Mouse (Mus musculus) CD8-positive naive resting alpha-beta T cell, adult 2 months (primary cell): ENCODE measurements at regions not wholly inside any gene's neighbourhood (a gene's known extent, or its start where the extent isn't known, plus 50 kb on each side); places are given as distances from the start of the nearest gene placed in this dataset.

ENCODE experiments used
- DNase-seq, 2 experiments: peaks; one replicate each; pipeline ENCODE4 v3.0.0; 2022; ENCODE audit warnings: low read depth in 2 of 2, low spot score in 2 of 2

GRCm38 (mm10) chr1:92286013-92286965 is 90.8 kb upstream of the Hdac4 start:
- no peak for DNase-seq

- no peak for DNase-seq
These were observed 88.7 kb upstream of the Hdac4 start for GRCm38 (mm10) chr1:92284155-92284554.

DNA sequence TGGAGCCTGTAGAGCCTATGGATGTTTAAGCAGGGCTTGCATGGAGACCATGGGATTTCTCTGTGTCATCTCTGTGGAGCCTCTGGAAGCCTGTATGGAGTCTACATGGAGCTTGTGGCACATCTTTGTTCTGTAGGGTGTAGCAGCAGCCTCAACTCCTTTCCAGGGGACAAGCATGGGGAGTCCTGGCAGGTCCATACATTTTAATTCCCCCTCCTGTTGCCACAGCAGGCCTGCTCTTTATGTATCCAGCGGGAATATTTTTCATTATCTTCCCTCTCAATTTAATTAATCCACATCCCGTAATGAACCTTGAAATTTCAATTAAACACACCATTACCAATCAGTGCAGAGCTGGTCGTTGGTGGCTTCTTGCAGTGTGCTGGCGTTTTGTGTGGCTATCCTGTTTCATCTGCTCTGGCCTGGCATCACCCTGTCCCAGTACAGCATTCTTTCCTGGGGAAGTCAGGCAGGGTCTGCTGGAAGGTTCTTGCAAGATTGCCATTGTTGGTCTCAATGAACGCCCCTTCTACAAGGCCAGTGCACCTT is 81.8 kb upstream of the Hdac4 start:
- no peak for DNase-seq

DNA sequence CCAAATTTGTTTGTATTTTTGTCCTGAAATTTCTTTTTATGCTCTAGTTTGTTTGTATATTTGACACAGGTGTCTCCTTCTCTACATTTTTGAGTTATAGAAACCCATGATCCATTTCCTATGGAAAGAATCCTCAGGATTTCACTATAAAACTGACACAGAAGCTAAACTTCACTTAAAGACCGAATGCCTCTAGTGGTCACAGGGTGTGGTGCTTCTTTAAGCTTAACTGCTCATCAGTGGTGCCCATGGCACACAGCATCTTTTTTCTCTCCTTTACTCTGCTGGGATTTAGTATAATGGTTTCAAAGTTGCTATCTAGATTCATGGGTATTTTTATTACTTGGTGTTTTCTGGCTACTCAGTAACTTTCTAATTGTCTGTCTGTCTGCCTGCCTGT is 79.9 kb upstream of the Hdac4 start:
- DNase-seq = no peak

DNA sequence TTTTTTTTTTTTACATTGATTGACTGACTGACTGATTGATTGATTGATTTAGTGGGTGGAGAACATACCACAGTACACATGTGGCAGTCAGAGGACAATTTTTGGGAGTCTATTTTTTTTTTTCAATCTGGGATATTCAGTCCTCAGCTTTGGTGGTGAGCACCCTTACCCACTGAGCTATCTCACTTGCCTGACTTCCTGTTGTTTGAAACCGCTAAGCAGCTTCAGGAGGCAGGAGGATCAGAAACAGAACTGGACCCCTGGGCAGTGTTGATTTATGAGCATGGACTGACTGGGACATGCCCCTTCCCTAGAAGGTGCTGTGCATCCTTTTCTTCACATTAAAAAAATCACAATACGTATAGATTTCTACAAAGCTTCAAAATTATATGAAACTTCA is 78.3 kb upstream of the Hdac4 start:
- no peak for DNase-seq

- DNase-seq = no peak
These were observed 76.3 kb upstream of the Hdac4 start for GRCm38 (mm10) chr1:92271676-92272291.

GRCm38 (mm10) chr1:92270486-92271058 is 75.1 kb upstream of the Hdac4 start:
- no peak for DNase-seq

- DNase-seq = no peak
These were observed 74.0 kb upstream of the Hdac4 start for GRCm38 (mm10) chr1:92269464-92269863.

- no peak for DNase-seq
These were observed 69.4 kb upstream of the Hdac4 start for GRCm38 (mm10) chr1:92264941-92265340.

DNA sequence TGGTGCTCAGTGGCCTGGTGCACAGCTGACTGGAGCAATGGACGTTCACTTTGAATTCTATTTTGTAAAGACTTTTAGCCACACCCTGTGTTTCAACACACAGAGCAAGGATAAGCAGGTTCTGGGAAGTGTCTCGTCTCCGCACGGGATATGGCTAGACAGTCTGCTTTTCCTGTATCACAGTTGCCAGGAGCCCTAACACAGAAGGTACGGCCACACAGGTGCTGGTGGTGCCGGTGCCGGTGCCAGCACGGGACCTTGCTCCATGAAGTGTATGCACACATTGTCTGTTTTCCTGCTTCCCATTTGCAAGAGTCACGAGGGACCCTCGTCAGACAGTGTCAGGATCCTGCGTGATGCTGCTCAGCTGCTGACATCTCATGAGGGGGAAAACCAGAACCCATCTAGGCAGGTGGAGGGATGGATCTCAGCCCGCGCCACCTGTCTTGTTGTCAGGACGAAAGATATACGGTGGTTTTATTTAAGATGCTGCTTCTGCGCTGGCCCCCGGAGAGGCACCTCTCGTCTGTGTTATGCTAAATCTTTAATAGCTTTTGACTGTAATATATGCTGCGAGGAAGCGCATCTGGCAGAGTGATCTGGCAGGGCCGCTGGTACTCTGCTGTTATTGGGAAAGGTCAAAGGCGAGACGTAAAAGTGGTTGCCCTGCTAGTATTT is 64.4 kb upstream of the Hdac4 start:
- no peak for DNase-seq

GRCm38 (mm10) chr1:92258026-92258425 is 62.5 kb upstream of the Hdac4 start:
- no peak for DNase-seq

- DNase-seq = no peak
These were observed 57.6 kb upstream of the Hdac4 start for GRCm38 (mm10) chr1:92253086-92253485.

GRCm38 (mm10) chr1:92250594-92251463 is 55.3 kb upstream of the Hdac4 start:
- no peak for DNase-seq
